Mouse (Mus musculus) urinary bladder, postnatal 4 days (tissue): ENCODE measurements around the gene Ufc1.
"Not testable (repeated sequence)": the region's sequence is repeated elsewhere in the genome, so short reads cannot be mapped to it uniquely, and the experiment has no call there.

ENCODE experiments used
- DNase-seq, 2 experiments: peaks; one replicate each; pipeline ENCODE4 v3.0.0; 2021 to 2022; ENCODE audit warnings: low spot score in 2 of 2

The Ufc1 gene

GRCm38 (mm10) chr1:171294298-171295062, at the start of gene Ufc1:
Gene Ufc1, minus strand, starts transcription at chr1:171295024.
- DNase-seq: peak; percentile 81 to 82

GRCm38 (mm10) chr1:171343922-171344677, 49.3 kb upstream of the Ufc1 start:
- no peak for DNase-seq

- DNase-seq: no peak
These were observed 47.7 kb upstream of the Ufc1 start for GRCm38 (mm10) chr1:171342262-171343207.

- no peak for DNase-seq
These were observed 35.4 kb upstream of the Ufc1 start for GRCm38 (mm10) chr1:171330216-171330560.

GRCm38 (mm10) chr1:171329433-171330215, 34.8 kb upstream of the Ufc1 start:
- peak in 1 of 2 experiments; percentile 83 for DNase-seq

GRCm38 (mm10) chr1:171328839-171329432, 34.1 kb upstream of the Ufc1 start, which contains the start of gene Dedd:
Gene Dedd, plus strand, starts transcription at chr1:171329145.
- peak; percentile 87 to 91 for DNase-seq

GRCm38 (mm10) chr1:171328244-171328643, 33.4 kb upstream of the Ufc1 start:
- no peak for DNase-seq

GRCm38 (mm10) chr1:171326588-171326987, 31.8 kb upstream of the Ufc1 start:
- DNase-seq: not testable (repeated sequence)

GRCm38 (mm10) chr1:171325571-171325970, 30.7 kb upstream of the Ufc1 start:
- no peak for DNase-seq

GRCm38 (mm10) chr1:171322012-171322411, 27.2 kb upstream of the Ufc1 start:
- no peak for DNase-seq

- no peak for DNase-seq
These were observed 26.6 kb upstream of the Ufc1 start for GRCm38 (mm10) chr1:171321415-171321814.

GRCm38 (mm10) chr1:171320151-171320550, 25.3 kb upstream of the Ufc1 start:
- no peak for DNase-seq

- DNase-seq: no peak
These were observed 24.9 kb upstream of the Ufc1 start for GRCm38 (mm10) chr1:171319748-171320147.

- DNase-seq: no peak
These were observed 14.5 kb upstream of the Ufc1 start for GRCm38 (mm10) chr1:171309321-171309720.

- DNase-seq: not testable (repeated sequence)
These were observed 11.3 kb upstream of the Ufc1 start for GRCm38 (mm10) chr1:171306157-171306556.

- DNase-seq: no peak
These were observed 3.4 kb upstream of the Ufc1 start for GRCm38 (mm10) chr1:171298226-171298625.

GRCm38 (mm10) chr1:171295063-171295402, 209 bp upstream of the Ufc1 start:
- DNase-seq: no peak

- DNase-seq: no peak
These were observed 922 bp downstream of the Ufc1 start for GRCm38 (mm10) chr1:171293906-171294297.

GRCm38 (mm10) chr1:171293351-171293750, 1.5 kb downstream of the Ufc1 start:
- DNase-seq: no peak

GRCm38 (mm10) chr1:171288328-171288727, 6.5 kb downstream of the Ufc1 start:
- no peak for DNase-seq
